Mouse (Mus musculus) ovary, postnatal 10 days (tissue): ENCODE data around the gene Ctsc.

ENCODE experiments used
- DNase-seq: peaks from one replicate; pipeline ENCODE4 v3.0.0; 2022; ENCODE audit warnings: low spot score

The Ctsc gene

GRCm38 (mm10) chr7:88295989-88296388 is 18.1 kb downstream of the Ctsc start:
- no peak for DNase-seq

DNA sequence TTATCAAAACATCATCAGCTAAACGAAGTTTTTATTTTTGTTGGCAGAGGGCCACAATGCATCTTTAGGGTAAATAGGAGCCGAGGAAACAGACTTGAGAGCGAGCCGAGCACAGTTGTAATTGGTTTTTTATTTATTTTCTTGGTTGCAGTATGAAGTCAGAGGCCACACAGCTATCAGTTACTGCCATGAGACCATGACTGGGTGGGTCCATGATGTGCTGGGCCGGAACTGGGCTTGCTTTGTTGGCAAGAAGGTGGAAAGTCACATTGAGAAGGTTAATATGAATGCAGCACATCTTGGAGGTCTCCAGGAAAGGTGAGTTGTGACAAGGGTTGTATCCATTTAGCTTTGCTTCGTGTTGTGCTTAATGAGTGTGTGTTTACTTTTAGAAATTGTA is 19.0 kb downstream of the Ctsc start:
- no peak for DNase-seq

DNA sequence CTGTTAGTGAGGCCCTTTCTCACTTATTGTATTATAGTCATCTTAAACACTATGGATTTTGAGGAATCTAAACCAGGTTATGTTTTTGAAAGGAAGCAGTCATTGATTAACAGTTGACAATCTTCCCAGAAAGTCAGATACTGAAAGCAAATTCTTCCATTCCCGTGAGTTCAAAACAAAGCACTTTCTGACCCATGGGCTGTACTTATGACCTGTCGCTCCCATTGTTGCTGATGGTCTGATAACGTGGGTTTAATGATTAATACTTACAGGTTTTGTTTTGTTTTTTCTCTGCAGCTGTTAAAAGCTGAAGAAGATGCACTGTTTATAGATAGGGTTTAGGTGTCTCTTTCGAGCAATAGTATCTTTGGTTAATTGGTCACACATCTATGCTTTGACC is 27.9 kb downstream of the Ctsc start:
- DNase-seq, result no peak

DNA sequence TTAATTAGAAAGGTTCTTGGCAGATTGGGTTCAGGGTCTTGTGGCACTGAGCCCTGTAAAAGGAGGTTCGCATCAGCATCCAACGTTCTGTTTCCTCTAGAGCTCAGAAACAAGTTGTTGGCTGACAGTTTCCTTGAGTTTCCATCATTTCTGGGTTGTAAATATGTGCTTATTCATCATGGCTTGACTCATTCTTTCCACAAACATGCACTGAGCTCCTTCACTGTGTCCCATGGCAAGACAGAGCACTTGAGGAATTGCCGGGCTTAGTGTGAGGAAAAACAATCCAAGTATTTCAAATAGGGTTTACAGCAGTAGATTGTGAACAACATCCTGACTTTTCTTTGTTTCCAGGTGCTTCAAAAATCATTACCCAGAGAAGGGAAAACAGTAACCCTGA is 28.8 kb downstream of the Ctsc start:
- DNase-seq, result no peak

DNA sequence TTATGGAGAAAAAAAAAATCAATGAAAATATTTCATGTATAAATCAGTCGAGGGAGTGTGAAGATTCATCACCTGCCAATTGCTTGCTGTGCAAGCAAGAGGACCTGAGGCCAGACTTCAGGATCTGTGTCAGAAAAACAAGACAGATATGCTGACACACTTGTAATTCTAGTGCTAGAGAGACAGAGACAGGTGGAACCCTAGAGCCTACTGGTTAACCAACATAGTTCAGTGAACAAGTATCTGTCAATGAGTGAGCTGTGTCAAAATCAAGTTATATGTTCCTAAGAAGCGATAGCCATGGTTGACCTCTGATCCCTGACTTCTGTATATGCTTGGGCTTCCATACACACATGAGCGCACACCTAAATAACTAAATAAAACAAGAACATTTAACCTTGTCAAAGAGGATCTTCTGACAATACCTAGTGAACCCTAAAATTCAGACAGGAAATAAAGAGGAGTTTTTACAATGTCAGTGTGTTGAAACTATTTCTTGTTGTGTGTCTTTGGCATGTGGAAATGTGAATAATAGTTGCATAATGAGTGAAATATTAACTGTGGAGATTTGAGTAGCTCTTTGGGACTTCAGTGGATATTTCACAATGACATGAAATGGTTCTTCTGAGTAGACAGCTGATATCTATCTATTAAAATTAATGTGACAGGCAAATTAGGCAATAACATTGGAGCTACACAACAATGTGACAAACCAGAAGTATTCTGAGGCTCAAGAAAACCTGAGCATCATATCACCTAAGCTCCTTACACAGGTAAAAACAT is 32.7 kb downstream of the Ctsc start:
- DNase-seq, result no peak

GRCm38 (mm10) chr7:88316408-88316807 is 38.5 kb downstream of the Ctsc start:
- no peak for DNase-seq

DNA sequence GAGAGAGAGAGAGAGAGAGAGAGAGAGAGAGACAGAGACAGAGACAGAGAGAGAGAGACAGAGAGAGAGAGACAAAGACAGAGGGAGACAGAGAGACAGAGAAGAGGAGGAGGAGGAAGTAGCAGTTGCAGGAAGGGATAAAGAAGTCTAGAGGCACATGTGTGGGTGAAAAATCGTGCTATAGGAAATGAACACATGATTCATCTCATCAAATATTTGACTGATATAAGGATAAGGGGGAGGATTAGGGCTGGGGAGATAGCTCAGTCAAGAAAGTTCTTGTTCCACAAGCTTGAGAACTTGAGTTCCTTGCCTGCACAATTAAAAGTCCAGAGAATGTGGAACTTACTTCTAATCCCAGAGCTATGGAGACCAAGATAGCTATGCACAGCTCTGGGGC is 40.6 kb downstream of the Ctsc start:
- no peak for DNase-seq

DNA sequence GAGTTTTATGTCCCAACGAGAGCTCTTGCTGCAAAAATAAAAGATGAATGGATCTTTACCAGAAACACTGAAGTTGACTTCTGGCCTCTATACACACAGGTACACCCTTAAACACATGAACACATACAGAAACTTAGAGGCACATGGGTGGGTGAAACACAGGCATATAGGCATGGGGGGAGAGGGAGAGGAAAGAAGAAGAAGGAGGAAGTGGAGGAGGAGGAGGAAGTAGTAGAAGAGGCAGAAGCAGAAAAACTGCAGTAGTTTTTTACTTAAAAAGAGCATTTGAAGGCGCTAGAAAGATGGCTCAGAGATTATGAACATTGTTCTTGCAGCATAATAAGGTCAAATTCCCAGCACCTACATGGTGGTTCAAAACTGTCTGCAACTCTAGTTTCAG is 41.0 kb downstream of the Ctsc start:
- no peak for DNase-seq

DNA sequence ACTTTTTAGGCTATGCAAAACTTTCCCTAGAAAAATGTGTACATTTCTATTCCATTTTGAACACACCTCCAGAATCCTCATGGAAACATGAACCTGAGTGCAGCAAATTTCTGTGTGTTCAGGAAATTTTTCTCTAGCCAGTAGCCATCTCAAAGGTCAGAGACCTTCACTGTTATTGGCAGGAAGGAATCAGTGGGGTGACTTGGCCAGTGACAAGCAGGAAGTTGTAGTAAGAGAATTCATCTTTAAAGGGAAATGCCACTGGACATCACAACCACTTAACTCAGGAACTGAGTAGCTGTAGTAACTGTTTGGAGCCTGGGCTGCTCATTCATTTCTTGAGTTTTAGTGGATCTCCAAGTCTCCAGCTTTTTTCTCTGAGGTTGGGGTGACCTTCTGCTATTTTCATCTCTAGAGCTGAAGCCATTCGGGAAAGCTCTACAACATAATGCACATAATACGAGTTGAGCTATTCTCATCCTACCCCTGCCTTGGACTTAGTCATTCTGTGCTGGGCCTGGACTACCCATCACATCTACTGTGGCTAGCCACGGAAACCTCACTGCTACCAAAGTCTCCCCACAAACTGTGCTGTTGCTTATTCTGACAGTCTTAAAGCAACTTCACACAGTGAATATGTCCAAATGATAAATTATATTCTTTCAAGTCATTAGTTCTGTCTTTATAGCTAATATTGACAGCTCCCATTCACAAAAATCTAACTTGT is 41.7 kb downstream of the Ctsc start:
- no peak for DNase-seq

- no peak for DNase-seq
Observed at GRCm38 (mm10) chr7:88320628-88321336, 42.9 kb downstream of the Ctsc start.

DNA sequence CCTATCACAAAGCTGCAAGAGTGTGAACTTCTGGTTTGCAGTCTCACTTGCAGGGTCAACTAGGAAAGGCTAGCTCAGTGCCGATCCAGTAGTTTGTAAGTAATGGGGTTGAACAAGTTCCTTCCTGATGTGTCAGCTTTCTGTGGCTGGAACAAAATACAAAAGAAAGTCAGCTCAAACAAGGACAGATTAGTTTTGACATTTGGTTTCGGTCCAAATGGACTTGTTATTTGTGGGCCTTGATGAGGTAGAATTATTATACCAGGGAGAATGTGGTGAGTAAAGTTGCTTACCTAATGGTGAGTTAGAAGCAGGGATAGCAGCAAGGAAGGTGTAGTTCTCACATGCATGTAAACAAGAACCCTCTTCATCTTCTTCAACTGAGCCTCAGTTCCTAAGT is 44.5 kb downstream of the Ctsc start:
- DNase-seq, result no peak

DNA sequence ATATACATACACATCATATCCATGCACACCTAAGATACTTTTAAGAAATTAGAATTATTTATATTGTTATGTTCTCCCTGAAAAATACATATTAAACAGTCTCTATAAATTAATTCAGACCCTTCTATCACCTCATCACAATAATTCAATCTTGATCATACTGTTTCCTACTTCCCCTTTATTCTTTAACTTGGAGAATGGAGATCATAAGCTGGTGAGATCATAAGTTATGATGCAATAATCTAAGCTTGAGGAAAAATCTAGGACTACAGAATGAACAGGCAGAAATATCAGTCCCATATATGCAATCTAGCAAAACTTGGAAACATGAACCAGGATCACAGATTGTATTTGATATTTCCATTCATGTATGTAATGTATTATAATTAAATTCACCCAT is 49.6 kb downstream of the Ctsc start:
- DNase-seq, result no peak

- no peak for DNase-seq
Observed at GRCm38 (mm10) chr7:88343828-88344227, 65.9 kb downstream of the Ctsc start.

DNA sequence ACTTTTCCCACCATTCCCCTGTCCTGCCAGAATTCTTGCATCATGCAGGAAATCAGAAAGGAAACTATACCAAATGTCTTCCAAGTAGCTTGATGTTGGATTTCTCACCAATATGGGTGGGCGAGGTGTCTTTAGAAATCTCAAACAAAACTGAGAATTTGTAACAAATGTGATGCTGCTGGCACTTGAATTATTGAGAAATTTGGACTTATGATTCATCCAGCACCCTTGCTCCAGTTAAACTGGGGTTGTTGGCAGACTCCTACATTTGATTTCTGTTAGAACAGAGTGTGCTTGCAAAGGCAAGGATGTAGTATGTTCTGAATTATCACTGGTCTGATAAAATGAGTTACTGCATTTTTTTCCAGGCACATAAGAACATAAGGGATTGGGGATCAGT is 68.2 kb downstream of the Ctsc start:
- DNase-seq, result no peak

DNA sequence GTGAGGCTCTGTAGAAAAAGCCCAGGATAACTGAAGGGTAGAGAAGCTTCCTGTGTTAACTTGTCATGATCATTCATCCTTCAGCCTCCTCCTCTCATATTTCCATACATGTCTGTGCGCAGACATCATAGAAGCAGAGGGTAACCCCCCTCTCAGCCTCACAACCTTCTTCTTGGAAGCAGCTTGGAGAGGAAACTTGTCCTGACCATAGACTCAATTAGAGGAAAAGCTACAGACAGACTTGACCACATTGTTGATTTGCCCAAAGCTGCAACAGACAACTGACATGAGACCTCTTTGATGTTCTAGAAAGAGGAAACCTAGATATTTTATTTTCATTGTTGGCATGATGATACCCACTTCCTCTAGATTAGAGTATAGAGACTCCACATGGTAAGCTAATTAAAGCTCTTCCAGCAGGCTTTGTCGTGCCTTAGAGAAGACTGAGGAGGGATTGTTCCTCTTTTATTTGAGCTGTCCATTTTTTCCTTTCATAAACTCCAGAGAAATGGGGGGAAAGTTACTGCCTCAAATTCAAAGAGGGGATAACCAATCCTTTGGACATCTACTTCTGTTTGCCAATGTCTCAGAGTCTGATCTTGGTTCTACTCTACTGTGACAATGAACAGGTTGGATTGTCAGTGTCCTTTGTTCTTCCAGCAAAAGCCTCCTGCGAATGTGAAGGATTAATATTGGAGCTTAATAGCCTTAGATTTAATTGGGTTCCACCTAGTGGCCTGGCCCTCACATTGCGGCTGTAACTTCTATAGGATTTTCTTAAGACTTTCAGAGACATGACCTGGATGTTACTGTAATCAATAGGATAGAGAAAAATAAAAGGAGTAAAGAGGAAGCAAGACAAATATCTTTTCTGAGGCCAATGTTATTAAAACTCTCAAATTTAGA is 79.2 kb downstream of the Ctsc start:
- DNase-seq, result no peak

- no peak for DNase-seq
Observed at GRCm38 (mm10) chr7:88358042-88358878, 80.4 kb downstream of the Ctsc start.
